Mouse (Mus musculus) limb, embryonic 14.5 days (tissue): ENCODE results near the gene S100a4. TPM values are rescaled to one million over a fixed set of nuclear protein-coding genes. Genes with fewer than 3 reads are reported as not detected.

Source experiments
- ATAC-seq: fragments of 200-750 bp; cut with Nextera tagmentation; 2 replicates; pipeline ENCODE4 v1.8.0; 2017; ENCODE audit warnings: low read depth, moderate number of reproducible peaks, moderate TSS enrichment; ENCODE audit not compliant: low FRiP score
- DNase-seq: peaks from one replicate; pipeline ENCODE4 v3.0.0-alpha.2; 2015; ENCODE audit warnings: low spot score
- H3K27ac ChIP-seq: fragments of 300-500 bp; sonication (generic); replicated peaks from 2 replicates; pipeline ENCODE4 v1.5.1; 2014; ENCODE audit warnings: low read depth, mild to moderate bottlenecking, low read length, moderate library complexity, mixed read lengths
- H3K27me3 ChIP-seq: fragments of 300-500 bp; sonication (generic); 2 replicates; pipeline ENCODE4 v1.6.1; 2014; ENCODE audit warnings: low read length, mixed read lengths; ENCODE audit not compliant: control insufficient read depth, insufficient read depth
- H3K36me3 ChIP-seq: fragments of 300-500 bp; sonication (generic); 2 replicates; pipeline ENCODE4 v1.6.1; 2014; ENCODE audit warnings: mild to moderate bottlenecking, low read length, moderate library complexity, mixed read lengths; ENCODE audit not compliant: control insufficient read depth, insufficient read depth
- H3K4me1 ChIP-seq: fragments of 300-500 bp; sonication (generic); 2 replicates; pipeline ENCODE4 v1.6.1; 2014; ENCODE audit warnings: antibody characterized with exemption, low read length, mixed read lengths; ENCODE audit not compliant: control insufficient read depth, insufficient read depth
- H3K4me2 ChIP-seq: fragments of 300-500 bp; sonication (generic); replicated peaks from 2 replicates; pipeline ENCODE4 v1.6.1; 2014; ENCODE audit warnings: low read depth, mild to moderate bottlenecking, low read length, moderate library complexity; ENCODE audit not compliant: severe bottlenecking
- H3K4me3 ChIP-seq: fragments of 300-500 bp; sonication (generic); replicated peaks from 2 replicates; pipeline ENCODE4 v1.5.1; 2014; ENCODE audit warnings: low read length
- H3K9ac ChIP-seq: fragments of 300-500 bp; sonication (generic); 2 replicates; pipeline ENCODE4 v1.6.1; 2014; ENCODE audit warnings: mild to moderate bottlenecking, low read depth, low read length, moderate library complexity; ENCODE audit not compliant: severe bottlenecking
- H3K9me3 ChIP-seq: fragments of 300-500 bp; sonication (generic); 2 replicates; pipeline ENCODE4 v1.6.1; 2016; ENCODE audit warnings: low read length; ENCODE audit not compliant: control insufficient read depth
- POLR2A ChIP-seq: fragments of 200-500 bp; IDR thresholded peaks from 2 replicates; pipeline ENCODE4 v1.8.0; 2012; ENCODE audit warnings: inconsistent platforms, mild to moderate bottlenecking, moderate library complexity, borderline replicate concordance; ENCODE audit not compliant: insufficient read depth, insufficient read length; ENCODE audit errors: extremely low read depth
- WGBS: fragments of 180-500 bp; shearing (Covaris S2); extraction: QIAGEN DNeasy Blood & Tissue Kit; methylation state at CpG from one replicate; pipeline ENCODE4 v1.1.7; 2014; 5-methylcytosine and 5-hydroxymethylcytosine counted together
- polyA plus RNA-seq, 2 experiments: library from polyadenylated mRNA; depleted of rRNA in 1 of 2; stranded (reverse) in 1 of 2; unstranded in 1 of 2; fragments of >200 nt; fragmentation: Nextera tagmentation in 1 of 2; extraction: Ambion mirVana in 1 of 2; gene quantifications; 2 replicates each; pipeline versions ENCODE4 v1.2.1 to v1.2.3; 2012 to 2014

Gene S100a4
- polyA plus RNA-seq, 2 experiments: 18.0 to 26.2 TPM

DNA sequence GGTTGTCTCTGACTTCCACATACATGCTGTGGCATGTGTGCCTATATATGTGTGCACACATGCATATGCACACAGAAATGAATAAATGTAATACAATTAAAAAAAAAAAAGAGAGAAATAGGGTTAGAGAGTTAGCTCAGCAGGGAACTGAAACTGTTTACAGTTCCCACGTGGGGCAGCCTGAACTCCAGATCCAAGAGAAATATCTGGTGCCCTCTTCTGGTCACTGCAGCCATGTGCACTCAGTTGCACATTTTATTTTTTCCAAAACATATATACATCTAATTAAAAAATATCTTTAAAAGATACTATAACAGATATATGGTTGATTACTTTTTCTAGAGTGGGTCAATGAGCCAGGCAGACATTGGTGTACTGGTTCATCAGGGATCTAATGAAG lies 14.0 kb downstream of the S100a4 start:
- ATAC-seq: no peak
- H3K9ac ChIP-seq: no peak overlapping the region
- TF ChIP-seq POLR2A: no peak
- H3K27me3 ChIP-seq: no peaks in the 10 kb centered on the region
- H3K4me2 ChIP-seq: no peak overlapping the region
- H3K36me3 ChIP-seq: no peaks in the 10 kb centered on the region
- H3K9me3 ChIP-seq: no peaks in the 10 kb centered on the region
- WGBS: 11% methylated on average over 1 of the region's 1 CpGs
- no peak for DNase-seq
- H3K4me3 ChIP-seq: no peak overlapping the region
- no peak overlapping the region for H3K27ac ChIP-seq
- H3K4me1 ChIP-seq: peaks cover 24% of the 10 kb centered on the region; the same call in 1 of the 2 replicates

- Histone ChIP-seq H3K36me3 (no peaks in the 10 kb centered on the region), H3K9ac (no peak overlapping the region), H3K4me3 (no peak overlapping the region), H3K27me3 (no peaks in the 10 kb centered on the region), H3K9me3 (no peaks in the 10 kb centered on the region), H3K27ac (no peak overlapping the region), H3K4me2 (no peak overlapping the region), H3K4me1 (peaks cover 12% of the 10 kb centered on the region; the same call in 1 of the 2 replicates)
- no peak for ATAC-seq
- WGBS: 51% methylated on average over 7 of the region's 7 CpGs
- no peak for DNase-seq
- TF ChIP-seq POLR2A: no peak
These were observed 18.0 kb downstream of the S100a4 start for GRCm38 (mm10) chr3:90621552-90621951.

DNA sequence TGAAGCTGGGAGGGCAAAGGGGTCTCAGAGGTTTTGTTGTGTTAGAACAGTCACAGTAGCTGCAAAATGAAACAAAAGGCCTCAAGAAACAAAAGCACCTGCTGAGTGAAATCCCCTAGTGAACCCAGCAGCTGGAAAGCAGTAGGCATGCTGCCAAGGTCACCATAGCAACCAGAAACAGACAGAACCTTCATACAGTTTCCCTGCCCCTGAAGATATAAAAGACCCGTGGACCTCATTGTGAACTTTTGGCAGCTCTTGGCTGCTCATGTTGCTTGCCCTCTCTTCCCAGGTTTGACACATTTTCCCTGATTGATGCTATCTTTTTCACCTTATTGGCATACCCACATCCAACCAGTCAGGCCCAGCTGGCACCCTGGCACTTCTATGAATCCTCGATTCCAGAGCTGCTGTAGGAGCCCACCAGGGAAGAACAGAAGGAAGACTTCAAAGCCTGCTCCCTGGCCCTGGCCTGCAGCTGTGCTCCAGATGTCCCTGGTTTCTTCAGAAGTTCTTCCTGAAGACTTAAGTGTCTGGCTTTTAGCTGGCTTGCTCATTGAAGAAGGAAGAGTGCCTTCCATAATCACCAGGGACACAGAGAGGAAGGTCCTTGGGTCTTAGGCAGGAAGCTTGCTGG lies 20.0 kb downstream of the S100a4 start:
- DNase-seq (peak; percentile 86), ATAC-seq (peak; percentile 85)
- WGBS: 7% methylated on average over 2 of the region's 2 CpGs
- Histone ChIP-seq H3K4me1 (peaks cover 12% of the 10 kb centered on the region; the same call in 1 of the 2 replicates), H3K36me3 (no peaks in the 10 kb centered on the region), H3K27ac (no peak overlapping the region), H3K4me3 (no peak overlapping the region), H3K9me3 (no peaks in the 10 kb centered on the region), H3K9ac (no peak overlapping the region), H3K27me3 (no peaks in the 10 kb centered on the region), H3K4me2 (no peak overlapping the region)
- TF ChIP-seq POLR2A: no peak

- no peak for DNase-seq
- Histone ChIP-seq H3K4me3 (no peak overlapping the region), H3K4me1 (peaks cover 12% of the 10 kb centered on the region; the same call in 1 of the 2 replicates), H3K9me3 (no peaks in the 10 kb centered on the region), H3K9ac (no peak overlapping the region), H3K4me2 (no peak overlapping the region), H3K36me3 (no peaks in the 10 kb centered on the region), H3K27me3 (no peaks in the 10 kb centered on the region), H3K27ac (no peak overlapping the region)
- ATAC-seq: no peak
- TF ChIP-seq POLR2A: no peak
- 78% methylated on average over 5 of the region's 5 CpGs for WGBS
These were observed 21.9 kb downstream of the S100a4 start for GRCm38 (mm10) chr3:90625496-90625895.

GRCm38 (mm10) chr3:90626266-90627021 lies 22.9 kb downstream of the S100a4 start:
- no peak overlapping the region for H3K4me2 ChIP-seq
- DNase-seq: no peak
- no peaks in the 10 kb centered on the region for H3K27me3 ChIP-seq
- H3K4me1 ChIP-seq: peaks cover 12% of the 10 kb centered on the region; the same call in 1 of the 2 replicates
- no peak overlapping the region for H3K27ac ChIP-seq
- H3K4me3 ChIP-seq: no peak overlapping the region
- TF ChIP-seq POLR2A: no peak
- no peaks in the 10 kb centered on the region for H3K9me3 ChIP-seq
- H3K36me3 ChIP-seq: no peaks in the 10 kb centered on the region
- ATAC-seq: no peak
- no peak overlapping the region for H3K9ac ChIP-seq
- 78% methylated on average over 9 of the region's 9 CpGs for WGBS
